Mouse (Mus musculus) hindbrain, embryonic 12.5 days (tissue): ENCODE results near the gene Shisa2. TPM values are rescaled to one million over a fixed set of nuclear protein-coding genes. Genes with fewer than 3 reads are reported as not detected.

ENCODE experiments used
- ATAC-seq: fragments of 200-750 bp; cut with Nextera tagmentation; 2 replicates; pipeline ENCODE4 v1.8.0; 2017; ENCODE audit warnings: moderate TSS enrichment; ENCODE audit not compliant: low FRiP score
- H3K27ac ChIP-seq: fragments of 300-500 bp; sonication (generic); 2 replicates; pipeline ENCODE4 v1.5.1; 2016; ENCODE audit warnings: mild to moderate bottlenecking
- H3K27me3 ChIP-seq: fragments of 300-500 bp; sonication (generic); 2 replicates; pipeline ENCODE4 v1.6.1; 2016; ENCODE audit warnings: mild to moderate bottlenecking
- H3K36me3 ChIP-seq: fragments of 300-500 bp; sonication (generic); 2 replicates; pipeline ENCODE4 v1.6.1; 2016; ENCODE audit warnings: mild to moderate bottlenecking
- H3K4me1 ChIP-seq: fragments of 300-500 bp; sonication (generic); 2 replicates; pipeline ENCODE4 v1.6.1; 2016
- H3K4me2 ChIP-seq: fragments of 300-500 bp; sonication (generic); replicated peaks from 2 replicates; pipeline ENCODE4 v1.6.1; 2016; ENCODE audit warnings: mild to moderate bottlenecking
- H3K4me3 ChIP-seq: fragments of 300-500 bp; sonication (generic); 2 replicates; pipeline ENCODE4 v1.5.1; 2016; ENCODE audit warnings: mild to moderate bottlenecking
- H3K9ac ChIP-seq: fragments of 300-500 bp; sonication (generic); 2 replicates; pipeline ENCODE4 v1.6.1; 2016; ENCODE audit warnings: mild to moderate bottlenecking, moderate library complexity
- H3K9me3 ChIP-seq: fragments of 300-500 bp; sonication (generic); replicated peaks from 2 replicates; pipeline ENCODE4 v1.6.1; 2016; ENCODE audit warnings: mild to moderate bottlenecking
- WGBS: fragments of 180-500 bp; shearing (Covaris S2); methylation state at CpG from one replicate; pipeline ENCODE4 v1.1.7; 2016; 5-methylcytosine and 5-hydroxymethylcytosine counted together
- polyA plus RNA-seq: library from polyadenylated mRNA; unstranded; fragments of >200 nt; fragmentation: Nextera tagmentation; extraction: Ambion mirVana; gene quantifications from 2 replicates; pipeline ENCODE4 v1.2.1, GENCODE M21; 2016

Gene Shisa2
- polyA plus RNA-seq, 1 experiment from 2014 or later = 27.9 TPM

DNA sequence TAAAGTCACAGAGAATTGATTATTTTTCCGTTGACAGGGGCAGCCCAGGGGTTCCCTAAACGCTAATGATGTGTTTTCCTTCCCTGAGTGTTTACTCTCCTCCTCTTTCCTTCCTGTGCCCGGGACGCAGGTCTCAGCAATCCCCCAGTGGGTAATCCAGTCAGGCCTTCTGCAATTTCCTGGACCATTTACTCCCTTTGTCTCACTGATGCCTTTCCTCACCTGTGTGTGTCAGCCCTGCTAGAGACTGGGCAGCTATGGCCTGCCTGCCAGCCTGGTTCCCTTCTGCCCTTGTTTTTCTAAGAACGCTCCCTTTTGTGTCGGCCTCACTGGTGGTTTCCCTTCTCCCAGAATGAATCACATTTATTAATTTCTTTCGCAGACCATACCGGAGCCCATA, 49.4 kb downstream of the Shisa2 start:
- WGBS = 41% methylated on average over 8 of the region's 8 CpGs
- no peaks in the 10 kb centered on the region for H3K36me3 ChIP-seq
- no peak overlapping the region for H3K9ac ChIP-seq
- H3K27me3 ChIP-seq = no peaks in the 10 kb centered on the region
- 0 out of 2 replicates have a peak, but pooled peaks have one; percentile 38 for ATAC-seq
- no peak overlapping the region for H3K4me3 ChIP-seq
- H3K27ac ChIP-seq = peak overlapping the region; percentile 66
- H3K9me3 ChIP-seq = no peaks in the 10 kb centered on the region
- H3K4me2 ChIP-seq = no peak overlapping the region
- peaks cover 18% of the 10 kb centered on the region for H3K4me1 ChIP-seq

DNA sequence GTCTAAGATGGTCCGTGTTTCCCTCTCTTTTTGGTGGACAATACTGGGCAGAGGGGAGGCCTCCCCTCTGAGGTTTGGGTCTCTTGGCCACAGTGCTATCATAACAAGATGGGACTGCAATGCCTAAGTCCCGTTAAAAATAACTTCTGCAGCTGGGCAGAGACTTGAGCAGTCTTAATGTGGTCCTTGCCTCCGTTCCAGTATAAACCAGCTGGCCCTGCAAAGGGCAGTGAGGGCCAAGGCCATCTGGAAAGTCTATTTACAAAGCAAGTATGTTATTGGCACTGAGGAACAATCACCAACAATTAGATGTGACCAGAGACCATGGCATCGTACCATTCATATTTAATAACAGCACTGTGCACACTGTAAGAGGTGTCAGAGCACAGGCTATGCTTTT, 50.2 kb downstream of the Shisa2 start:
- Histone ChIP-seq H3K4me2 (no peak overlapping the region), H3K4me1 (peaks cover 18% of the 10 kb centered on the region), H3K27ac (peak overlapping the region; percentile 66; the same call in 1 of the 2 replicates), H3K4me3 (no peak overlapping the region), H3K9ac (no peak overlapping the region), H3K27me3 (no peaks in the 10 kb centered on the region), H3K36me3 (no peaks in the 10 kb centered on the region), H3K9me3 (no peaks in the 10 kb centered on the region)
- ATAC-seq = no peak
- 71% methylated on average over 4 of the region's 4 CpGs for whole genome bisulfite sequencing

DNA sequence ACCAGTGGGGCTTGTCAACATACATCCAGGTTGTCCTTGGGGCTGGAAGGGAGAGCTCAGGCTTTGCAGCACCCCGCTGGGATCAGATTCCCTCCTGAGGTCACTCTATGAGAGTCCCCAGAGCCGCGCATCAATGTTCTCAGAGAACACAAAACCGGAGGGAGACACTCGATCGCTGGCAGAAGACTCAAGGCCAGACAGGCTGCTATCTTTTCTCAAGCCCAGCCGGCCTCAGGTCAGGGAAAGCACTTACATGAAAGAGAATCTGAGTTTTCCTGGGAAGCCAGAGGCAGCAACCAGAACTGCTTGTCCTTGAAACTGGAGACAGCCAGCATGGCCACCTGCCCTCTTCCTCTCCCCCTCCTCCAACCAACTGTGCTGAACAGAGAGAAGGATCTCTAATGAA, 52.5 kb downstream of the Shisa2 start:
- peaks cover 18% of the 10 kb centered on the region for H3K4me1 ChIP-seq
- H3K27me3 ChIP-seq = no peaks in the 10 kb centered on the region
- H3K27ac ChIP-seq = no peak overlapping the region
- no peak overlapping the region for H3K4me2 ChIP-seq
- 63% methylated on average over 7 of the region's 7 CpGs for WGBS
- no peak overlapping the region for H3K4me3 ChIP-seq
- no peak for ATAC-seq
- no peaks in the 10 kb centered on the region for H3K36me3 ChIP-seq
- no peak overlapping the region for H3K9ac ChIP-seq
- H3K9me3 ChIP-seq = no peaks in the 10 kb centered on the region

Other genes with a start within 250 kb of the Shisa2 start
- 0.51 and 0.80 TPM in 2 replicates for gene Phf11c, start 229.9 kb upstream of the Shisa2 start, polyA plus RNA-seq
- gene Setdb2, start 184.4 kb upstream of the Shisa2 start, polyA plus RNA-seq = 9.6 and 11.6 TPM in 2 replicates
- 35.8 and 39.9 TPM in 2 replicates for gene Cab39l, start 184.3 kb upstream of the Shisa2 start, polyA plus RNA-seq
- gene Cdadc1, start 27.3 kb upstream of the Shisa2 start, polyA plus RNA-seq = 34.1 and 35.2 TPM in 2 replicates